Mouse (Mus musculus): ENCODE data around the gene Acp4. TPM values are rescaled to one million over a fixed set of nuclear protein-coding genes. Genes with fewer than 3 reads are reported as not detected.
"Not testable (repeated sequence)": the region's sequence is repeated elsewhere in the genome, so short reads cannot be mapped to it uniquely, and the experiment has no call there.

The Acp4 gene
- polyA plus RNA-seq, 1 experiment from 2014 or later, result not detected

- no peak within 1 kb of the TSS for H3K9ac ChIP-seq (ENCODE audit: low read length)
Observed at GRCm38 (mm10) chr7:44261147-44261546, 4.0 kb upstream of the Acp4 start, which contains the start of gene Gm15517. TSS of gene Gm15517 (plus strand) at chr7:44261447.

GRCm38 (mm10) chr7:44260410-44260809 lies 3.2 kb upstream of the Acp4 start:
- ATAC-seq (ENCODE audit: insufficient number of reproducible peaks, insufficient read depth, low FRiP score, low read depth), result no peak
- Histone ChIP-seq H3K4me1 (ENCODE audit: control insufficient read depth in 2 of 2, insufficient read depth in 2 of 2, low read length in 2 of 2) (peaks cover 0 to 4% of the 10 kb centered on the region in 2 experiments; a peak in 1 of 4 replicates), H3K27ac (replicated peaks in 1 of 2; ENCODE audit: control insufficient read depth in 1 of 2, insufficient read depth in 1 of 2, low read depth in 2 of 2, low read length in 2 of 2) (no peak overlapping the region), H3K36me3 (ENCODE audit: control insufficient read depth, insufficient read depth, low read length) (no peaks in the 10 kb centered on the region), H3K9me3 (ENCODE audit: control insufficient read depth, low read length) (no peaks in the 10 kb centered on the region), H3K4me3 (ENCODE audit: control insufficient read depth in 1 of 2, insufficient read depth in 1 of 2, low read depth in 1 of 2, low read length in 2 of 2) (no peak overlapping the region), H3K4me2 (ENCODE audit: low read length) (no peak overlapping the region), H3K9ac (ENCODE audit: low read length) (no peak overlapping the region), H3K27me3 (ENCODE audit: control insufficient read depth, insufficient read depth, low read length) (peaks cover 23% of the 10 kb centered on the region)
- WGBS, result 69% methylated on average over 6 of the region's 6 CpGs

More at GRCm38 (mm10) chr7:44261147-44261546, 4.0 kb upstream of the Acp4 start, which contains the start of gene Gm15517:
- no peak for ATAC-seq (ENCODE audit: insufficient number of reproducible peaks, insufficient read depth, low FRiP score, low read depth)
- Histone ChIP-seq H3K27me3 (ENCODE audit: control insufficient read depth, insufficient read depth, low read length) (peaks cover 23% of the 10 kb centered on the region), H3K9me3 (ENCODE audit: control insufficient read depth, low read length) (no peaks in the 10 kb centered on the region), H3K4me2 (ENCODE audit: low read length) (no peak within 1 kb of the TSS), H3K4me1 (ENCODE audit: control insufficient read depth in 2 of 2, insufficient read depth in 2 of 2, low read length in 2 of 2) (peaks cover 0 to 4% of the 10 kb centered on the region in 2 experiments; a peak in 1 of 4 replicates), H3K27ac (replicated peaks in 1 of 2; ENCODE audit: control insufficient read depth in 1 of 2, insufficient read depth in 1 of 2, low read depth in 2 of 2, low read length in 2 of 2) (no peak within 1 kb of the TSS), H3K36me3 (ENCODE audit: control insufficient read depth, insufficient read depth, low read length) (no peaks in the 10 kb centered on the region), H3K4me3 (ENCODE audit: control insufficient read depth in 1 of 2, insufficient read depth in 1 of 2, low read depth in 1 of 2, low read length in 2 of 2) (no peak within 1 kb of the TSS)
- 43% methylated on average over 5 of the region's 5 CpGs for WGBS

DNA sequence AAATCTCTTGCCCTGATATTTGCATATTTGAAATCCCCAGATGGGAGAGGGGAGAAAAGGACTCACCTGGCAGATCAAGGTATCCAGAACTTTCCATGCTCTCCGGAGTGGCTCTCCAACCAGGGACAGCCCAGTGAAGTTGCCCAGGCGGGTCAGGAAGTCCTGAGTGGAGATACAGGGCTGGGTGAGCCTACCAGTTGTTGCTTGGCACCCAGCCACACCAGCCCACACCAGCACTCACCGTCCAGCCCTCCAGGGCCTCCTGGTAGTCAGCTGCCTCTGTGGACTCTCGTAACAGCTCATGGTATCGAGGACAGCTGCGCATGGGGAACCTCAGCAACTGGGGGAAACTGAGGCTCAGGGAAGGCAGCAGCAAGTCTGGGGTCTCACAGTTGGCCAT lies 2.2 kb downstream of the Acp4 start:
- no peak overlapping the region for H3K4me2 ChIP-seq (ENCODE audit: low read length)
- no peak overlapping the region for H3K27ac ChIP-seq (replicated peaks in 1 of 2; ENCODE audit: control insufficient read depth in 1 of 2, insufficient read depth in 1 of 2, low read depth in 2 of 2, low read length in 2 of 2)
- WGBS, result 52% methylated on average over 6 of the region's 6 CpGs
- ATAC-seq (ENCODE audit: insufficient number of reproducible peaks, insufficient read depth, low FRiP score, low read depth), result no peak
- H3K4me1 ChIP-seq (ENCODE audit: control insufficient read depth in 2 of 2, insufficient read depth in 2 of 2, low read length in 2 of 2), result peaks cover 5 to 7% of the 10 kb centered on the region in 2 experiments; a peak in 3 of 4 replicates
- no peaks in the 10 kb centered on the region for H3K27me3 ChIP-seq (ENCODE audit: control insufficient read depth, insufficient read depth, low read length)
- H3K36me3 ChIP-seq (ENCODE audit: control insufficient read depth, insufficient read depth, low read length), result peaks cover 38% of the 10 kb centered on the region
- no peak overlapping the region for H3K9ac ChIP-seq (ENCODE audit: low read length)
- H3K4me3 ChIP-seq (ENCODE audit: control insufficient read depth in 1 of 2, insufficient read depth in 1 of 2, low read depth in 1 of 2, low read length in 2 of 2), result no peak overlapping the region
- H3K9me3 ChIP-seq (ENCODE audit: control insufficient read depth, low read length), result no peaks in the 10 kb centered on the region

GRCm38 (mm10) chr7:44253023-44253616 lies 4.1 kb downstream of the Acp4 start:
- H3K9ac ChIP-seq (ENCODE audit: low read length), result no peak overlapping the region

GRCm38 (mm10) chr7:44250732-44251275 lies 6.4 kb downstream of the Acp4 start:
- Histone ChIP-seq H3K36me3 (ENCODE audit: control insufficient read depth, insufficient read depth, low read length) (peaks cover 60% of the 10 kb centered on the region), H3K4me1 (ENCODE audit: control insufficient read depth in 2 of 2, insufficient read depth in 2 of 2, low read length in 2 of 2) (peaks cover 5 to 18% of the 10 kb centered on the region in 2 experiments; a peak in 3 of 4 replicates)
- ATAC-seq (ENCODE audit: insufficient number of reproducible peaks, insufficient read depth, low FRiP score, low read depth); H3K9ac ChIP-seq (ENCODE audit: low read length); H3K9me3 ChIP-seq (ENCODE audit: control insufficient read depth, low read length); H3K27me3 ChIP-seq (ENCODE audit: control insufficient read depth, insufficient read depth, low read length); H3K4me3 ChIP-seq (ENCODE audit: control insufficient read depth in 1 of 2, insufficient read depth in 1 of 2, low read depth in 1 of 2, low read length in 2 of 2); H3K27ac ChIP-seq (replicated peaks in 1 of 2; ENCODE audit: control insufficient read depth in 1 of 2, insufficient read depth in 1 of 2, low read depth in 2 of 2, low read length in 2 of 2); H3K4me2 ChIP-seq (ENCODE audit: low read length): not testable (repeated sequence)
- 89% methylated on average over 17 of the region's 17 CpGs for WGBS

More at GRCm38 (mm10) chr7:44253023-44253616, 4.1 kb downstream of the Acp4 start:
- H3K4me2 ChIP-seq (ENCODE audit: low read length), result no peak overlapping the region
- H3K36me3 ChIP-seq (ENCODE audit: control insufficient read depth, insufficient read depth, low read length), result peaks cover 56% of the 10 kb centered on the region
- H3K4me1 ChIP-seq (ENCODE audit: control insufficient read depth in 2 of 2, insufficient read depth in 2 of 2, low read length in 2 of 2), result peaks cover 5 to 10% of the 10 kb centered on the region in 2 experiments; a peak in 3 of 4 replicates
- no peak for ATAC-seq (ENCODE audit: insufficient number of reproducible peaks, insufficient read depth, low FRiP score, low read depth)
- H3K27ac ChIP-seq (replicated peaks in 1 of 2; ENCODE audit: control insufficient read depth in 1 of 2, insufficient read depth in 1 of 2, low read depth in 2 of 2, low read length in 2 of 2), result no peak overlapping the region
- 60% methylated on average over 15 of the region's 15 CpGs for WGBS
- H3K4me3 ChIP-seq (ENCODE audit: control insufficient read depth in 1 of 2, insufficient read depth in 1 of 2, low read depth in 1 of 2, low read length in 2 of 2), result no peak overlapping the region
- H3K9me3 ChIP-seq (ENCODE audit: control insufficient read depth, low read length), result no peaks in the 10 kb centered on the region
- no peaks in the 10 kb centered on the region for H3K27me3 ChIP-seq (ENCODE audit: control insufficient read depth, insufficient read depth, low read length)

- no peaks in the 10 kb centered on the region for H3K27me3 ChIP-seq (ENCODE audit: control insufficient read depth, insufficient read depth, low read length)
- H3K9ac ChIP-seq (ENCODE audit: low read length), result no peak overlapping the region
- H3K4me3 ChIP-seq (ENCODE audit: control insufficient read depth in 1 of 2, insufficient read depth in 1 of 2, low read depth in 1 of 2, low read length in 2 of 2), result no peak overlapping the region
- H3K36me3 ChIP-seq (ENCODE audit: control insufficient read depth, insufficient read depth, low read length), result peaks cover 60% of the 10 kb centered on the region
- no peak overlapping the region for H3K4me2 ChIP-seq (ENCODE audit: low read length)
- peaks cover 3 to 16% of the 10 kb centered on the region in 2 experiments; a peak in 3 of 4 replicates for H3K4me1 ChIP-seq (ENCODE audit: control insufficient read depth in 2 of 2, insufficient read depth in 2 of 2, low read length in 2 of 2)
- H3K27ac ChIP-seq (replicated peaks in 1 of 2; ENCODE audit: control insufficient read depth in 1 of 2, insufficient read depth in 1 of 2, low read depth in 2 of 2, low read length in 2 of 2), result no peak overlapping the region
- WGBS, result 94% methylated on average over 4 of the region's 4 CpGs
- no peak for ATAC-seq (ENCODE audit: insufficient number of reproducible peaks, insufficient read depth, low FRiP score, low read depth)
- H3K9me3 ChIP-seq (ENCODE audit: control insufficient read depth, low read length), result no peaks in the 10 kb centered on the region
Observed at GRCm38 (mm10) chr7:44249248-44249647, 7.9 kb downstream of the Acp4 start.

- 96% methylated on average over 2 of the region's 2 CpGs for WGBS
- no peak overlapping the region for H3K27ac ChIP-seq (replicated peaks in 1 of 2; ENCODE audit: control insufficient read depth in 1 of 2, insufficient read depth in 1 of 2, low read depth in 2 of 2, low read length in 2 of 2)
- peaks cover 48% of the 10 kb centered on the region for H3K36me3 ChIP-seq (ENCODE audit: control insufficient read depth, insufficient read depth, low read length)
- ATAC-seq (ENCODE audit: insufficient number of reproducible peaks, insufficient read depth, low FRiP score, low read depth), result no peak
- H3K9me3 ChIP-seq (ENCODE audit: control insufficient read depth, low read length), result no peaks in the 10 kb centered on the region
- H3K9ac ChIP-seq (ENCODE audit: low read length), result peak overlapping the region; percentile 97
- H3K4me3 ChIP-seq (ENCODE audit: control insufficient read depth in 1 of 2, insufficient read depth in 1 of 2, low read depth in 1 of 2, low read length in 2 of 2), result peak overlapping the region in 1 of 2 experiments; percentile 97; a peak in 2 of 4 replicates
- H3K27me3 ChIP-seq (ENCODE audit: control insufficient read depth, insufficient read depth, low read length), result no peaks in the 10 kb centered on the region
- H3K4me2 ChIP-seq (ENCODE audit: low read length), result peak overlapping the region; percentile 92
- H3K4me1 ChIP-seq (ENCODE audit: control insufficient read depth in 2 of 2, insufficient read depth in 2 of 2, low read length in 2 of 2), result peaks cover 3 to 16% of the 10 kb centered on the region in 2 experiments; a peak in 3 of 4 replicates
Observed at GRCm38 (mm10) chr7:44247971-44248370, 9.2 kb downstream of the Acp4 start.

Measured in heart, embryonic 14.5 days (tissue).